Mouse (Mus musculus) CH12.LX (cell line): ENCODE measurements at regions not wholly inside any gene's neighbourhood (a gene's known extent, or its start where the extent isn't known, plus 50 kb on each side); places are given as distances from the start of the nearest gene placed in this dataset.

Experiments
- DNase-seq: peaks from one replicate; pipeline ENCODE4 v3.0.0-alpha.2; 2013; ENCODE audit errors: extremely low read depth
- H3K27ac ChIP-seq: 2 replicates; pipeline ENCODE4 v1.5.1; 2012; ENCODE audit warnings: low read depth, mild to moderate bottlenecking, control low read depth, moderate library complexity; ENCODE audit not compliant: insufficient read depth
- H3K27me3 ChIP-seq: replicated peaks from 2 replicates; pipeline ENCODE3; 2012; ENCODE audit warnings: inconsistent platforms
- H3K36me3 ChIP-seq, 2 experiments: replicated peaks in 1 of 2; 2 replicates each; pipeline versions ENCODE3 to v1.6.1; 2012; ENCODE audit warnings: inconsistent platforms in 1 of 2, low read length in 1 of 2, mild to moderate bottlenecking in 1 of 2, mixed read lengths in 1 of 2, moderate library complexity in 1 of 2; ENCODE audit not compliant: control insufficient read depth in 1 of 2, insufficient read depth in 1 of 2
- H3K4me1 ChIP-seq, 2 experiments: 2 replicates each; pipeline ENCODE4 v1.6.1; 2012; ENCODE audit warnings: inconsistent platforms in 1 of 2, moderate library complexity in 1 of 2; ENCODE audit not compliant: insufficient read depth in 2 of 2, control insufficient read depth in 1 of 2
- H3K4me2 ChIP-seq: 2 replicates; pipeline ENCODE4 v1.6.1; 2012; ENCODE audit warnings: low read depth, mild to moderate bottlenecking, control low read depth; ENCODE audit not compliant: poor library complexity, insufficient read depth, severe bottlenecking
- H3K4me3 ChIP-seq, 3 experiments: fragments of 150-350 bp in 1 of 3; sonication (generic) in 1 of 3; replicated peaks in 1 of 3; 2 replicates each; pipeline versions ENCODE3 to v1.5.1; 2011 to 2012; ENCODE audit warnings: low read depth in 2 of 3, low read length in 2 of 3, mild to moderate bottlenecking in 2 of 3, moderate library complexity in 2 of 3, control low read depth in 1 of 3, improper control_type of control experiment in 1 of 3, inconsistent platforms in 1 of 3, mixed read lengths in 1 of 3; ENCODE audit not compliant: poor library complexity in 1 of 3
- H3K79me2 ChIP-seq: replicated peaks from 2 replicates; pipeline ENCODE4 v1.6.1; 2012; ENCODE audit warnings: mild to moderate bottlenecking, moderate library complexity; ENCODE audit not compliant: control insufficient read depth, poor library complexity, insufficient read depth, severe bottlenecking; ENCODE audit errors: extremely low read depth
- H3K9ac ChIP-seq: 2 replicates; pipeline ENCODE4 v1.6.1; 2012; ENCODE audit warnings: low read depth, mild to moderate bottlenecking, control low read depth, moderate library complexity; ENCODE audit not compliant: insufficient read depth
- H3K9me3 ChIP-seq: replicated peaks from 2 replicates; pipeline ENCODE3; 2012; ENCODE audit warnings: low read length, inconsistent platforms, mixed read lengths
- CHD1 ChIP-seq: IDR thresholded peaks from 2 replicates; pipeline ENCODE4 v1.6.1; 2012; ENCODE audit warnings: low read depth, low read length, improper control_type of control experiment, inconsistent platforms
- CTCF ChIP-seq, 2 experiments: IDR thresholded peaks in 1 of 2; conservative IDR thresholded peaks in 1 of 2; 2 replicates each; pipeline ENCODE4 v1.5.1; 2011 to 2012; ENCODE audit warnings: low read depth in 2 of 2, low read length in 2 of 2, improper control_type of control experiment in 1 of 2, inconsistent platforms in 1 of 2, mild to moderate bottlenecking in 1 of 2, moderate library complexity in 1 of 2
- E2F4 ChIP-seq: IDR thresholded peaks from 2 replicates; pipeline ENCODE4 v1.6.1; 2011; ENCODE audit warnings: low read depth, low read length, improper control_type of control experiment; ENCODE audit not compliant: insufficient replicate concordance
- GABPA ChIP-seq: IDR thresholded peaks from 2 replicates; pipeline ENCODE4 v1.6.1; 2012; ENCODE audit warnings: low read depth, low read length, improper control_type of control experiment, inconsistent platforms; ENCODE audit not compliant: insufficient replicate concordance
- HCFC1 ChIP-seq: IDR thresholded peaks from 2 replicates; pipeline ENCODE4 v1.6.1; 2012; ENCODE audit warnings: low read depth, mild to moderate bottlenecking, inconsistent platforms, low read length, improper control_type of control experiment
- IRF4 ChIP-seq: IDR thresholded peaks from 2 replicates; pipeline ENCODE4 v1.6.1; 2014; ENCODE audit warnings: low read depth, mild to moderate bottlenecking, inconsistent platforms, low read length, improper control_type of control experiment
- JUN ChIP-seq: IDR thresholded peaks from 2 replicates; pipeline ENCODE4 v1.6.1; 2011; ENCODE audit warnings: low read depth, mild to moderate bottlenecking, low read length, improper control_type of control experiment, moderate library complexity; ENCODE audit not compliant: insufficient read depth
- MAFK ChIP-seq: IDR thresholded peaks from 2 replicates; pipeline ENCODE4 v1.6.1; 2011; ENCODE audit warnings: low read length, improper control_type of control experiment; ENCODE audit not compliant: insufficient replicate concordance
- MXI1 ChIP-seq: IDR thresholded peaks from 2 replicates; pipeline ENCODE4 v1.6.1; 2011; ENCODE audit warnings: mild to moderate bottlenecking, low read depth, low read length, improper control_type of control experiment
- NELFE ChIP-seq: IDR thresholded peaks from 2 replicates; pipeline ENCODE4 v1.6.1; 2011; ENCODE audit warnings: low read depth, low read length, improper control_type of control experiment
- NRF1 ChIP-seq: IDR thresholded peaks from 2 replicates; pipeline ENCODE4 v1.6.1; 2014; ENCODE audit warnings: low read depth, mild to moderate bottlenecking, inconsistent platforms, low read length, improper control_type of control experiment, moderate library complexity
- PAX5 ChIP-seq: IDR thresholded peaks from 2 replicates; pipeline ENCODE4 v1.6.1; 2012; ENCODE audit warnings: low read length, inconsistent platforms, mixed read lengths
- POLR2A ChIP-seq: IDR thresholded peaks from 2 replicates; pipeline ENCODE4 v1.6.1; 2011; ENCODE audit warnings: low read depth, mild to moderate bottlenecking, improper control_type of control experiment, low read length
- POLR2AphosphoS2 ChIP-seq: IDR thresholded peaks from 2 replicates; pipeline ENCODE4 v1.6.1; 2011; ENCODE audit warnings: low read depth, low read length, improper control_type of control experiment
- RCOR1 ChIP-seq: conservative IDR thresholded peaks from 2 replicates; pipeline ENCODE4 v1.6.1; 2012; ENCODE audit warnings: low read depth, mild to moderate bottlenecking, inconsistent platforms, low read length, improper control_type of control experiment
- SIN3A ChIP-seq: IDR thresholded peaks from 2 replicates; pipeline ENCODE4 v1.6.1; 2012; ENCODE audit warnings: low read length, improper control_type of control experiment, inconsistent platforms
- SMC3 ChIP-seq: IDR thresholded peaks from 2 replicates; pipeline ENCODE4 v1.6.1; 2011; ENCODE audit warnings: low read depth, low read length, improper control_type of control experiment
- UBTF ChIP-seq: IDR thresholded peaks from 2 replicates; pipeline ENCODE4 v1.6.1; 2012; ENCODE audit warnings: low read depth, mild to moderate bottlenecking, inconsistent platforms, low read length, improper control_type of control experiment, moderate library complexity
- USF1 ChIP-seq: IDR thresholded peaks from 2 replicates; pipeline ENCODE4 v1.6.1; 2014; ENCODE audit warnings: low read depth, mild to moderate bottlenecking, inconsistent platforms, low read length, improper control_type of control experiment
- USF2 ChIP-seq: conservative IDR thresholded peaks from 2 replicates; pipeline ENCODE4 v1.6.1; 2011; ENCODE audit warnings: low read depth, low read length, improper control_type of control experiment
- ZMIZ1 ChIP-seq: IDR thresholded peaks from 2 replicates; pipeline ENCODE4 v1.6.1; 2012; ENCODE audit warnings: low read depth, mild to moderate bottlenecking, inconsistent platforms, low read length, improper control_type of control experiment
- dilution Hi-C: fragments of 300-500 bp; cut with MboI; formaldehyde crosslinking; loops from 2 replicates; pipeline ENCODE4 v1.14.3; 2020; ENCODE audit warnings: low sequenced_read_pairs; ENCODE audit not compliant: extremely low pct_unique_long_range_greater_than_20kb, extremely low pct_ligation_motif_present
- in situ Hi-C: fragments of 300-500 bp; cut with MboI; formaldehyde crosslinking; loops from 3 replicates; pipeline ENCODE4 v1.14.3; 2019; ENCODE audit warnings: low sequenced_read_pairs, low pct_ligation_motif_present, low pct_unique_long_range_greater_than_20kb, mixed read lengths

DNA sequence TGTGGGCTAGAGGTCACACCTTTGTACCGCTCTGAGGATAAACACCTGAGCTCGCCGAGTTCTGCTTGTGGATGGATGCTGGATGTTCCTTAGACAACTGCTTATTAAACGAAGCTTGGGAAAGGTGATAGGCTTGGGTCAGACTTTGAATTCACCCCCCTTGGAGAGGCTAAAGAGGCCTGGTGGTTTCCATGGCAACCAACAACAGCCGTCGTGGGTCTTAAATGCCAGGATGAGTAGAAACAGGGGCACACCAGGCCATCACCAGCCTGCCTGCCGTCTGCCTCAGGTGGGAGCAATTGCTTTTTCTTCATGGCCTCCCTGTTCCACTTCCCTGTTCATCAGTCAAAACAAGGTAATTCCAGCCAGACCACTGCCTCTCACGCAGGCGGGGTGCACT is 504.1 kb downstream of the Tbc1d22a start:
- no peaks in the 10 kb centered on the region for H3K36me3 ChIP-seq
- no peak overlapping the region for H3K27ac ChIP-seq
- H3K4me1 ChIP-seq, result no peaks in the 10 kb centered on the region
- H3K9me3 ChIP-seq, result peaks cover 90% of the 10 kb centered on the region
- DNase-seq, result no peak
- H3K4me3 ChIP-seq, result no peak overlapping the region
- dilution Hi-C loops (no loop called here), in situ Hi-C loops (no loop called here)
- no peak overlapping the region for H3K4me2 ChIP-seq
- H3K79me2 ChIP-seq, result no peaks in the 10 kb centered on the region
- no peak for TF ChIP-seq JUN
- no peak for TF ChIP-seq SIN3A
- TF ChIP-seq CTCF (conservative IDR thresholded peaks at IDR 0.05 in 1 of 2, IDR thresholded peaks at IDR 0.05 in 1 of 2; ENCODE audit: low read depth in 2 of 2, low read length in 2 of 2), result no peak
- TF ChIP-seq UBTF, result no peak
- no peak for TF ChIP-seq GABPA
- TF ChIP-seq E2F4, result no peak
- TF ChIP-seq RCOR1, result no peak
- no peak for TF ChIP-seq HCFC1
- no peak for TF ChIP-seq USF2
- TF ChIP-seq ZMIZ1, result no peak
- TF ChIP-seq PAX5, result no peak
- TF ChIP-seq SMC3, result no peak
- no peak for TF ChIP-seq USF1
- no peak for TF ChIP-seq POLR2AphosphoS2
- TF ChIP-seq MXI1, result no peak
- no peak overlapping the region for H3K9ac ChIP-seq
- no peaks in the 10 kb centered on the region for H3K27me3 ChIP-seq

DNA sequence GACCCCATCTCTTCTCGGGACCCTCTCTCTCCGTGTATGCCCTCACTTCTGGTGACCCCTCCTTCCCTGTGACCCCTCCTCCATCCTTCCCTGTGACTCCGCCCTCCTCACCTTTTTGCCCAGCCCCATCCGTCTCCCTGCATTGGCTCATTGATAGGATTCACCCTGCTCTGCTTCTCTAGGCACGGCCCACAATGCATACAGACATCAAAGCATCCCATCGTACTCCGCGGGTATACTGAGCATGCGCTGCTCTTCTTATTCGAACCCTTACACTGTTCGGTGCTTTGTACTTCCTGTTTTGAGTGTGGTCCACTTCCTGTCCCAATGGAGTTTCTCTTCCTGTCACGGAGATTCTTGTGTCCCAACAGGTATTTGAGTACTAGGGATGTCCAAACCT is 504.8 kb downstream of the Tbc1d22a start:
- no peaks in the 10 kb centered on the region for H3K36me3 ChIP-seq

More for the DNA sequence above, 504.8 kb downstream of the Tbc1d22a start:
- Histone ChIP-seq H3K4me1 (no peaks in the 10 kb centered on the region), H3K4me2 (no peak overlapping the region), H3K27me3 (no peaks in the 10 kb centered on the region), H3K4me3 (no peak overlapping the region), H3K27ac (no peak overlapping the region), H3K79me2 (no peaks in the 10 kb centered on the region), H3K9ac (no peak overlapping the region), H3K9me3 (peaks cover 90% of the 10 kb centered on the region)
- dilution Hi-C loops (no loop called here), in situ Hi-C loops (no loop called here)
- no peak for TF ChIP-seq ZMIZ1
- TF ChIP-seq CHD1, result no peak
- TF ChIP-seq CTCF (conservative IDR thresholded peaks at IDR 0.05 in 1 of 2, IDR thresholded peaks at IDR 0.05 in 1 of 2; ENCODE audit: low read depth in 2 of 2, low read length in 2 of 2), result no peak
- no peak for TF ChIP-seq IRF4
- no peak for TF ChIP-seq SMC3
- no peak for TF ChIP-seq NRF1
- TF ChIP-seq MAFK, result no peak
- no peak for TF ChIP-seq POLR2A
- TF ChIP-seq NELFE, result no peak
- TF ChIP-seq GABPA, result no peak
- DNase-seq, result no peak
